Mouse (Mus musculus): ENCODE data around the gene Itk.

The Itk gene

DNA sequence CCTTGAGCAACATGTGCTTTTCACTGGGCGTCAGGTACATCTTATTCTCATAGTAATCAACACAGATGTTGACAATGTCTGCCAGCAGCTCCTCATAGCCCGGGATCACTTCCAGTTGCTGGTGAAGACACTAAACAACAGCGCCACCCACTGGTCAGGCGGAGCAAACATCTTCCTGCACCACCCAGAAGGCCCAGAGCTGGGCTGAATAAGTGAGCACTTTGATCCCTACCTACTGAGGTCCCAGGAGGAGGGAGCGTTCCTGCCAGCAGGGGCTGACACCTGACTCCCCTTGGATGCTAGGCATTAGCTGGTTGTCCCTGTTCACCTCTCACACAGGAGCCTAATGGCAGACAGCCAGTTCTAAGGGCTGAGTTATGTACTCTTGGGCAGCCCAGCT, 112.5 kb downstream of the Itk start:
- DNase-seq (ENCODE audit: low read depth, low spot score), result no peak

GRCm38 (mm10) chr11:46276168-46276567, 113.1 kb downstream of the Itk start:
- DNase-seq (ENCODE audit: low read depth, low spot score), result no peak

GRCm38 (mm10) chr11:46275302-46275701, 114.0 kb downstream of the Itk start:
- peak; percentile 65 for DNase-seq (ENCODE audit: low read depth, low spot score)
